Mouse (Mus musculus) adrenal gland, postnatal 14 days (tissue): Measurements from ENCODE around the gene Tmem117. TPM values are rescaled to one million over a fixed set of nuclear protein-coding genes. Genes with fewer than 3 reads are reported as not detected.

Experiments
- DNase-seq: peaks from one replicate; pipeline ENCODE4 v3.0.0; 2021; ENCODE audit warnings: mixed read lengths
- total RNA-seq: library from RNA; stranded (reverse); gene quantifications from 2 replicates; pipeline ENCODE4 v1.2.3, GENCODE M21; 2021

Tmem117 gene
- total RNA-seq, 1 experiment from 2014 or later, result 5.2 TPM

DNA sequence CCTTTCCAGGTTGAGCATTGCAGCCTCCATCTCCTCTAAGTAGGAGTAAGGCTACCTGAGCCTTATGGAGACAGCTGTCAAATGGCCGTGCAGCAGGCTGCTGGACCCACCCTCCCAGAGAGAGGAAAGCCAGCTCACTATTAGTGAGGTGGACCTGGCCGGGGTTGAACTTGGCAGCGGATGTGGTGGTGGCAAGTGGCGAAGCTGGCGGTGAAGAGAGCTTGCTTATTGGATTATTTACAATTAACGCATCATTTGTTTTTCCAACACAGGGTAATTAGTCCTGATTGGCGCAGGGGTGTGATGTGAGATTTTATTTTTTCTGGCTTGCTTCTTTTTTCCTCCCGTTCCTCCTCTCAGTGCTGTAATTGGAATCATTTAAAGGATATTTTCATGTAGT, 19.4 kb downstream of the Tmem117 start:
- DNase-seq, result no peak

GRCm38 (mm10) chr15:94649071-94649765, 20.2 kb downstream of the Tmem117 start:
- DNase-seq, result peak; percentile 24

DNA sequence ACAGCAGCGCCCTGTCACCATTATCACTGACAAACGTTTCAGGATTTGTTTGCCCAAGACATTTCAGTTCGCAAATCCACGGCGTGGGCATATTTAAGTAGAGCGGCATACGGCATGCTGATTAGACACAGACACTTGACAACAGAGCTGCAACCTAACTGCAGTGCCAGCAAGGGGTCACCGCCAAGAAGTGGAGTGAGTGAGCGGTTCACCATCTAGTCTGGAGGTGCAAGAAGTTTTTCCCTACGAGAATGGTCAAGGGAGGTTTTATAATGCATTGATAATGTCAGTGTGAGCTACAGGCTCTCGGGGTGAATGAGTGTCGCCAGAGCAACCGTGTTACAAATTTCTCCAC, 20.7 kb downstream of the Tmem117 start:
- no peak for DNase-seq

- DNase-seq, result no peak
These were observed 22.3 kb downstream of the Tmem117 start for GRCm38 (mm10) chr15:94651350-94651749.

GRCm38 (mm10) chr15:94651969-94652842, 23.2 kb downstream of the Tmem117 start:
- no peak for DNase-seq

DNA sequence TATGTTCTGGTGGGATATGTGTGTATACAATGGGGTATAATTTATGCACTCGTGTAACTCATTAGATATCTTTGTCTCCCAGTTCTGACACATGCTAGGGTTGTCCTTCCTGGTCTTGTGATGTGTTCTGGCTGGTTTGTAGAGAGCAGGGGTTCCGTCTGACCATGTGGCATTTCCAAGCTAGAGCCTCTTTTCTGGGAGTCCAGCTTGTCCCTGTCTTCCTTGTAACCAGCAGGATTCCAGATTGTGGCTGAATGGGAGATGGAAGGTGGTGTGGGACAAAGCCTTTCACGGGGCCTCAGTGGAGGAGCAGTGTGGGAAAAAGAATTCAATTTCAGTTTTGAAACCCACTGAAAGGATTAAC, 23.8 kb downstream of the Tmem117 start:
- no peak for DNase-seq

DNA sequence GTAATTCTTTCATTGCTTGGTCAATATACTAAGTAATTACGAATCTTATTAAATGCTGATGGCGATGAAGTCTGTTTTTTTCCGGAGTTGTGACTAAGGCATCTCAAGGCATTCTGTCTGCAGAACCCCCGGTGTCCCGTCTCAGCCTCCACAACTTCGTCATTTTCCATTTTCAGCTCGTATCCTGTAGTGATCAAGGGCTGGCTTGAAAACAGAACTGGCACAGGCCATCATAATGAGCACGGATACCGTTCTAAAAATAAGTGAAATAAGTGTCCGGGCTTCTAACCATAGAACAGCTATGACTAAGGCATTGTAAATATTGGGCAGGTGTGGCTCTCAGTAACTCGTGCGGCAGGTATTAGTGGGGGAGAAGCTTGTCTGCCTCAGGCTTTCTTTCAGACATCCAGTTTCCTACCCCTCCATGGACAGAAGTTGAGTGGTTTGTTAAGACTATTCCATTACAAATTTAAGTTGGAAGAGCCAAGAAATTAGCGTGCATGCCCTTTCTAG, 26.8 kb downstream of the Tmem117 start:
- no peak for DNase-seq

DNA sequence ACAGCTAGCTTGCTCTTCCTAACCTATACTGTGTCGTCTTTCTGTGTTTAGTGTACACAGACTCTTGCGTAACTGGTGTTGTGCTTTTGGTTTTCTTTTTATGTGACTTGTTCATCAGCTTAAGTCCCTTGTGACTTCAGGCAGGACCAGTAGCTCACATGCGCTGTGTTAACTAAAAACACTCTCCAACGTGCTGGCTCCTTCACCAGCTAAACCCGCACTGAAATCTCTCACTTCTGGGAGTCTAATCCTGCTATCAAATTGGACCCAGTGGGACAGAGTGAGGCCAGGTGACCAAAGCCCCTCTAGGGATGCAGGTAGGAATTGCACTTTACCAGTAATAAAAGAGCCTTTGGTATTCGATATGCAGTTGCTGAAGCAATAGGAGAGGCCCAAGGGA, 28.9 kb downstream of the Tmem117 start:
- DNase-seq, result no peak

GRCm38 (mm10) chr15:94658392-94659111, 29.5 kb downstream of the Tmem117 start:
- DNase-seq, result no peak

DNA sequence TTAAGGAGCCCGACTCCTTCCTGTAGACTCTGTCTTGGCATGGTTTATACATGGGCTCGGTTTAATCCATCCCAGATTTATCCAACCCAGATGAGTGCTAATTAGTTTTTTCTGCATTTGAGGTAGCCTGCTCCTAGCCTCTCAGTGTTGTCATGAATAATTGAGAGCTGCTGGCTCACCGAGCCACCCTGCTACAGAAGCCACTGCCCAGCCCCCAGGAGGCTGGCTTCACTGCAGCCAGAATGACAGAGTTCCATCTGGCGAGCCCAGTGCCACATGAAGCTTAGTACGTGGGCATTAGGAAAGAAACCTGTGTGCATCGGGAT, 30.0 kb downstream of the Tmem117 start:
- peak; percentile 14 for DNase-seq

DNA sequence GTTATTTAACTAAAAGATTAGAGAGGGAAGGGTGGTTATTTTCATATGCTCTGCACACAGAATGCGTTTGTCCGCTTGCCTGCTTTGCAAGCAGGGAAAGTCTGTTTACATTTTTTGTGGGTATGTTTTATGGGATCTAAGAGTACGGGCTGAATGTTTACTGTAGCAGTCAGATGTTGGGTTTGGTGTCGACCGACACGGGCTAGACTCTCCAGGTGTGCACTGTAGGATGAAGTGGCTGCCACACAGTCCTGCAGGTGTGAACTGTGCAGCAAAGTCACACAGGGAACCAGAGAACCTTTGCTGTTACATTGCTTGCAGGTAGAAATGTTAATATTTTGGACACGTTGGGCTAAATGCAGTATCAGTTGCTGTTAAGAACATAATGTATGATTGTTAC, 31.9 kb downstream of the Tmem117 start:
- no peak for DNase-seq

GRCm38 (mm10) chr15:94661398-94661797, 32.4 kb downstream of the Tmem117 start:
- DNase-seq, result peak; percentile 32

DNA sequence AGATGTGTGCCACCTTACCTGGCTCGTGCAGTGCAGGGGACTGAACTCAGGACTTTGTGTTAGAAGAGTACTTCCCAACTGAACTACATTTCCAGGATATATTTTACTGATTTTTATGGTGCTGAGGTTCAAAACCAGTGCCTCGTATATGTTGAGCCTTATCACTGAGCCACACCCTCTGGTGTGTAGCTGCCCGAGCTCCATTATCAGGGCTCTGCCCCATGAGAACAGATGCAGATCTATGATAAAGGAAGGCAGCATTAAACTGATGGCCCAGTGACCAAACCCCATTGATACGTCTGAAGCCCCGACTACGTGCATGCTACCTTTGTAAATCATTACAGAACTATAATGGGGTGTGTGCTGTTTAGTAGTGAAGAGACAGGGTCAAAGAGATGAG, 35.6 kb downstream of the Tmem117 start:
- DNase-seq, result no peak

GRCm38 (mm10) chr15:94681135-94681534, 52.1 kb downstream of the Tmem117 start:
- no peak for DNase-seq

DNA sequence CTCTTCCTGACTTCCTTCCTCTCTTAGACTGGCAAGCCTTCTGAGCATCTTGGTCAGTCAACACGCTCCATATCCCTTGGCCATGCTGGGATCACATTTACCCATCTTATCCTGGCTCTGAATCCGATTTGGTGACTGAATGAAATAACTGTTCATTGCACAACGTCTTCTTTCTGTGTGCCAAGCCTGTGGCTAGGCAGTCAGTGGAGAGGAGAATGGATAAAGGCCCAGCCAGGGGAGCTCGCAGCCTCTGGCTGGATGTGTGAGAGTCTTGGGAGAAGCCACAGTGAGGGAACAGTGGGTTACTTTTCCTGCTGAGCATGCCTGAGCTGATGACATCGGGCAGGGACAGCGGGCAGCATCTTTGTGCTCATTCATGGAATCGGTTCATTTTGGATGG, 55.2 kb downstream of the Tmem117 start:
- DNase-seq, result no peak

DNA sequence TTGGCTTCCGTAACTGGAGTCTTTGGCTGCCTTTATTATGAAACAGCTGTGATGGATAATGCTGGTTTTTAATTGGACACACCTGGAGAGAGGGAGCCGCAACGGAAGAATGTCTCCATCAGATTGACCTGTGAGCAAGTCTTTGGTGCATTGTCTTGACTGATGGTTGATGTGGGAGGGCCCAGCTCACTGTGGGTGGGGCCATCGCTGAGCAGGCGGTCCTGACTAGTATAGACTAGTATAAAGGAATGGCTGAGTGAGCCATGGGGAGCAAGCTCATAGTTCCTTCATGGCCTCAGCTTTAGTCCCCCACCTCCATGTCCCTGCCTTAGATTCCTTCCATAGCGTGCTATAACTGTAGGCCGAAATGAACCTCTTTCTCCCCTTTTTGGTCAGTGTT, 58.1 kb downstream of the Tmem117 start:
- no peak for DNase-seq

GRCm38 (mm10) chr15:94687629-94688028, 58.6 kb downstream of the Tmem117 start:
- no peak for DNase-seq

- DNase-seq, result no peak
These were observed 60.3 kb downstream of the Tmem117 start for GRCm38 (mm10) chr15:94689195-94689883.

GRCm38 (mm10) chr15:94689884-94690231, 60.8 kb downstream of the Tmem117 start:
- DNase-seq, result no peak

DNA sequence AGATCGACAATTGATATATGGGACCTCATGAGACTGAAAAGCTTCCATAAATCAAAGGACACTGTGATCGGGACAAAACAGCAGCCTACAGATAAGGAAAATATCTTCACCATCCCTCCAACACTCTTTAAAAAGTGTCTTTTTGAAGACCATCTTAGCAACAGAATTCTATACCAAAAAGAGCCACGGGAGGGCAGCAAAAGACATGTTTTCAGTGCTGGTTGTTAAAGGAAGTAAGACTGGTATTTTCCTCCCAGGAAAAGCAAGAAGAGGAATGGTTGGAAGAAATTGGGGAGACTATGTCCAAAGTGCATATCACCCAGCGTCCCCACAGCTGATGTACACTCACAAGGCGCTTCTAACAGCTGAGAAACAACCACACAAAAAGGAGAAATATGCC, 93.7 kb downstream of the Tmem117 start:
- DNase-seq, result peak; percentile 59

DNA sequence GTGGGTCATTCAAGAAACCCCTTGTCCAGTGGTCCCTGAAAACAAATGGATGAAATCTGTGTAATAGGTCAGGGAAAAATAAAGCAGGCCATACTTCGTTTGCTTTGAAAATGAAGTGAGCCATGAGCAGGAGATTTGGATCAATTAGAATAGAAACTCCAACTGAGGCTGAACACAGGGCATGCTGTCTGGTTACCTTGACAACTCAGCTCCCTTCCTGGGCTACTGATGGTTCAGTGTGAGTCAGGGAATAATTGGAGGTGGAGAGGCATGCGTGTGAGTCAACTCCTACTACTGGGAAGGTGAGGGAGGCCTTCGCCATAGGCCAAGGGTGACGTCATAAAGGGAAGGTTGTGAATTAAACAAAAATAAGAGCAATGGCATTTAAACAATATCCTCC, 103.1 kb downstream of the Tmem117 start:
- no peak for DNase-seq

GRCm38 (mm10) chr15:94769227-94769626, 140.2 kb downstream of the Tmem117 start:
- peak; percentile 17 for DNase-seq
